Mouse (Mus musculus) erythroblast, embryonic 14.5 days (primary cell): ENCODE measurements around the gene Zfp46. TPM values are rescaled to one million over a fixed set of nuclear protein-coding genes. Genes with fewer than 3 reads are reported as not detected.

ENCODE experiments used
- H3K27me3 ChIP-seq: 2 replicates; pipeline ENCODE4 v1.6.1; 2012; ENCODE audit warnings: inconsistent platforms; ENCODE audit not compliant: control insufficient read depth
- H3K36me3 ChIP-seq: 2 replicates; pipeline ENCODE4 v1.6.1; 2012; ENCODE audit warnings: mild to moderate bottlenecking, inconsistent platforms; ENCODE audit not compliant: control insufficient read depth
- H3K4me1 ChIP-seq: 2 replicates; pipeline ENCODE4 v1.6.1; 2012; ENCODE audit warnings: inconsistent platforms; ENCODE audit not compliant: control insufficient read depth
- H3K4me3 ChIP-seq: replicated peaks from 2 replicates; pipeline ENCODE3; 2012; ENCODE audit warnings: moderate library complexity, mild to moderate bottlenecking, inconsistent platforms
- H3K9me3 ChIP-seq: 2 replicates; pipeline ENCODE4 v1.6.1; 2012; ENCODE audit warnings: low read length, inconsistent platforms, mixed read lengths; ENCODE audit not compliant: control insufficient read depth
- GATA1 ChIP-seq: IDR thresholded peaks from 2 replicates; pipeline ENCODE4 v1.6.1; 2012; ENCODE audit warnings: low read length, inconsistent platforms, mixed read lengths
- TAL1 ChIP-seq: IDR thresholded peaks from 3 replicates; pipeline ENCODE4 v1.6.1; 2012; ENCODE audit warnings: low read length, inconsistent platforms, mixed read lengths
- polyA plus RNA-seq: library from polyadenylated mRNA; stranded (reverse); fragments of >175 nt; gene quantifications from 2 replicates; pipeline ENCODE4 v1.2.3, GENCODE M21; 2012

The Zfp46 gene
- polyA plus RNA-seq, 1 experiment: 0.27 TPM

DNA sequence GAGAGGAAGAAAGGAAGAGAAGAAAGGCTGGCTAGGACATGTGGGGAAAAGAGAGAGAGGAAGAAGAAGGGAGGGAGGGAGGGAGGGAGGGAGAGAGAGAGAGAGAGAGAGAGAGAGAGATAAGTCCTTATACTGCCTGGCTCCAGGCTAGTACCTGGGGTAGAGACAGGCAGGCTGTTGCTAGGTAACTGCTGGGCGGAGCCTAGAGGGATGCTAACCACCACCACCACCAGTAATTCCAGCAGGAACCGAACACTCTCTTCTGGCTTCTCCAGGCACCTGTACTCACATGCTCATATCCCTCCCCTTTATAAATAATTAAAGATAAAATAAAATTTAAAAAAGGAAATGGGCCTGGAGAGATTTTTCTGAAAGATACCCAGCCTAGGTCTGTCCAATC, 700 bp upstream of the Zfp46 start:
- TF ChIP-seq GATA1 (no peak), TAL1 (no peak)
- Histone ChIP-seq H3K4me1 (peaks cover 28% of the 10 kb centered on the region), H3K4me3 (no peak overlapping the region), H3K27me3 (peaks cover 12% of the 10 kb centered on the region), H3K9me3 (peaks cover 5% of the 10 kb centered on the region), H3K36me3 (peaks cover 16% of the 10 kb centered on the region)

DNA sequence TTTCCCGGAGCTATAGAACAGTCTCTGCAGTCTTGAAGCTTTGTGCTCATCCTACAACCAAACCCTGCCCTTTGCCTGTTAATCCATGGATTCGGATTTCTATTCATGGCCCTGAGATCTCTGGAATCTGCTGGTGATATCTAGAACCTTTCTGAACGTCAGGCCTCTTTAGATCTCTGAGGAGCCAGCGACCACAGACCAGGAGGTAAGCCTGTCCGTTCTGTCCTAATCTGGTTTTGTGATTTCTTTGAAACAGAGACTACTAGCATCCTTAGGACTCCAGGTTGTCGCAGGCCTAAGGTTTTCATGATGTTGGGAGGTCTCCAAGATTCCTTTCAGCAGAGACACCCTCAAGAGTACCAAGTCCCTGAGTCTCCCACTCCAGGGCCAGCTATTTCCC, 408 bp downstream of the Zfp46 start:
- TF ChIP-seq TAL1: no peak
- TF ChIP-seq GATA1: no peak

DNA sequence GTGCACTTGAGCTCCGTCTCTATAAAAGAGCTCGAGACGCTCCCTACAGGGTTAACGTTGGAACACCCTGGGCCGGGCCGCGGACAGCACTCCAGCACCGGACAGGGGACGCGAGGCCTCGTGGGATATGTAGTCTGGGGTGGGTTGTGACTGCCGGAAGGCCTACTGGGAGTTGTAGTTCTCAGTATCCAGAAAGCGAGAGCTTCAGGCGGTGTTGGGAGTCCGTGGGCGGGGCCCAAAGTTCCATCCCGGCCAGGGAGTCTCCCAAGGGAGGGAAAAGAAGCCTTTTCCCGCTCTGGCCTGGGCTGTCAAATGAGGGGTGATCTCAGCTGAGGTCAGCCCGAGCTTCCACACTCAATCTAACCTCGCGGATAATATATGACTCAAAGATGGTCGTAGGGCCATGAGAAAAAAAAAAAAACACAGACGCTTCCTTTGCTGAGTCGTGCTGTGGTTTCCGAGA, 896 bp downstream of the Zfp46 start:
- Histone ChIP-seq H3K9me3 (peaks cover 19% of the 10 kb centered on the region), H3K4me3 (peak overlapping the region; percentile 79), H3K36me3 (peaks cover 32% of the 10 kb centered on the region), H3K4me1 (peaks cover 28% of the 10 kb centered on the region), H3K27me3 (peaks cover 12% of the 10 kb centered on the region)
- TF ChIP-seq GATA1 (no peak), TAL1 (no peak)

More for the DNA sequence above, 408 bp downstream of the Zfp46 start:
- Histone ChIP-seq H3K4me3 (peak overlapping the region; percentile 79), H3K4me1 (peaks cover 28% of the 10 kb centered on the region), H3K9me3 (peaks cover 14% of the 10 kb centered on the region), H3K27me3 (peaks cover 12% of the 10 kb centered on the region), H3K36me3 (peaks cover 27% of the 10 kb centered on the region)

- TF ChIP-seq GATA1: no peak
- TF ChIP-seq TAL1: no peak
- peaks cover 28% of the 10 kb centered on the region for H3K4me1 ChIP-seq
These were observed 1.4 kb downstream of the Zfp46 start for GRCm38 (mm10) chr4:136285811-136286371.

DNA sequence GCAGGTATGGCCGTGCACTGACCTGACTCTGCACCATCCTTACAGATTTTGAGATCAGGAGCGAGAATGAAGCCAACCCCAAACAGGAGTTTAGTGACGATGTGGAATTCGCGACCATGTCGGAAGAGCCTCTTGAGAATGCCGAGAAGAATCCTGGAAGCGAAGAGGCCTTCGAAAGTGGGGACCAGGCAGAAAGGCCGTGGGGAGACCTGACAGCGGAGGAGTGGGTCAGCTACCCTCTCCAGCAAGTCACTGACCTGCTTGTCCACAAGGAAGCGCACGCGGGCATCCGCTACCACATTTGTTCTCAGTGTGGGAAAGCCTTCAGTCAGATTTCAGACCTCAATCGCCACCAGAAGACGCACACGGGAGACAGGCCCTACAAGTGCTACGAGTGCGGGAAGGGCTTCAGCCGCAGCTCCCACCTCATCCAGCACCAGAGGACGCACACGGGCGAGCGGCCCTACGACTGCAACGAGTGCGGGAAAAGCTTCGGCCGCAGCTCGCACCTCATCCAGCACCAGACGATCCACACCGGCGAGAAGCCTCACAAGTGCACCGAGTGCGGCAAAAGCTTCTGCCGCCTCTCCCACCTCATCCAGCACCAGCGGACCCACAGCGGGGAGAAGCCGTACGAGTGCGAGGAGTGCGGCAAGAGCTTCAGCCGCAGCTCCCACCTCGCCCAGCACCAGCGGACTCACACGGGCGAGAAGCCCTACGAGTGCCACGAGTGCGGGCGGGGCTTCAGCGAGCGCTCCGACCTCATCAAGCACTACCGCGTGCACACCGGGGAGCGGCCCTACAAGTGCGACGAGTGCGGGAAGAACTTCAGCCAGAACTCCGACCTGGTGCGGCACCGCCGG, 5.7 kb downstream of the Zfp46 start:
- H3K9me3 ChIP-seq: peaks cover 26% of the 10 kb centered on the region
- H3K4me1 ChIP-seq: peaks cover 20% of the 10 kb centered on the region
- H3K27me3 ChIP-seq: no peaks in the 10 kb centered on the region; the same call in 1 of the 2 replicates
- TF ChIP-seq TAL1 (no peak), GATA1 (no peak)
- H3K4me3 ChIP-seq: no peak overlapping the region
- peaks cover 61% of the 10 kb centered on the region for H3K36me3 ChIP-seq

More at GRCm38 (mm10) chr4:136285811-136286371, 1.4 kb downstream of the Zfp46 start:
- peaks cover 37% of the 10 kb centered on the region for H3K36me3 ChIP-seq
- peak overlapping the region; percentile 79 for H3K4me3 ChIP-seq
- H3K9me3 ChIP-seq: peaks cover 24% of the 10 kb centered on the region
- H3K27me3 ChIP-seq: peaks cover 12% of the 10 kb centered on the region

- no peak overlapping the region for H3K4me3 ChIP-seq
- peaks cover 26% of the 10 kb centered on the region for H3K9me3 ChIP-seq
- peaks cover 17% of the 10 kb centered on the region for H3K4me1 ChIP-seq
- H3K27me3 ChIP-seq: no peaks in the 10 kb centered on the region; the same call in 1 of the 2 replicates
- no peak for TF ChIP-seq GATA1
- no peak for TF ChIP-seq TAL1
- H3K36me3 ChIP-seq: peaks cover 61% of the 10 kb centered on the region
These were observed 6.5 kb downstream of the Zfp46 start for GRCm38 (mm10) chr4:136290781-136291595.

DNA sequence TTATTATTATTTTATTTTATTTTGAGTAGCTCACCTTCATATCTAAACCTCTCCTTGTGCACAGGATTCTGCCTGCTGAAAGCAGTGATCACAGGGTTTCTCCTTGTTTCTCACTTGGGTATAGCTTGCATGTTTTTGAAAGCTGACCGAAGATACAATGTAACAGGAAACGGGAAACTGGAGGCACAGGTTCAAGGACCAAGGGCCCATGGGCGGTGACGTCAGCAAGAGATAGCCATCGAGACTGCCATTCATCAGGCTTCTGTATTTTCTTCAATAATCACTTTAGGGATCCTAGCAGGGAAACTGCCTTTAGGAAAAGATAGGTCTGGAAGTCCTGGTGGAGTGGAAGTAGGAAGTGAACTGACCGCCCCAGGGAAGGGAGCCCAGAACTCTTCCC, 7.2 kb downstream of the Zfp46 start:
- H3K36me3 ChIP-seq: peaks cover 61% of the 10 kb centered on the region
- peaks cover 11% of the 10 kb centered on the region for H3K4me1 ChIP-seq
- peaks cover 26% of the 10 kb centered on the region for H3K9me3 ChIP-seq
- no peak for TF ChIP-seq GATA1
- TF ChIP-seq TAL1: no peak
- no peak overlapping the region for H3K4me3 ChIP-seq
- no peaks in the 10 kb centered on the region; the same call in 1 of the 2 replicates for H3K27me3 ChIP-seq

- TF ChIP-seq GATA1 (no peak), TAL1 (no peak)
- H3K4me3 ChIP-seq: no peak overlapping the region
- no peaks in the 10 kb centered on the region for H3K27me3 ChIP-seq
- peaks cover 1% of the 10 kb centered on the region for H3K9me3 ChIP-seq
- peaks cover 24% of the 10 kb centered on the region for H3K36me3 ChIP-seq
- H3K4me1 ChIP-seq: peaks cover 3% of the 10 kb centered on the region
These were observed 11.5 kb downstream of the Zfp46 start for GRCm38 (mm10) chr4:136295941-136296340.

DNA sequence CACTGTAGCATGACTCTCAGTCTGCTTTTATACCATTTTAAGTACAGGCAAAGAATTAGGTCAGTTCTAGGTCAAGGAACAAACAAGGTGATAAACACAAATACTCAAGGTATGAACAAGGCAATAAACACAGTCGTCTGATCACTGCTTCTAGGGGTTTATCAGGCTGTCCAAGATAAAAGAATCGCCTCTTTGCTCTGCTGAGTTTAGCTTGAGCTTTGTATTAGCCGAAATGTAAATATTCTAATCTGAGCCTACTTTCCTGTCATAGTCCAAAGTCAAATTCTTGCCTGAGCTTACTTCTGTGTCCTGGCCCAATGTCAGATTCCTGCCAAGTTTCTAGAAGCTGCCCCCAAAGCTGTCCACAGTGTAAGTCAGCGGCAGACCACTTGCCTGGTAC, 18.0 kb downstream of the Zfp46 start:
- Histone ChIP-seq H3K4me1 (no peaks in the 10 kb centered on the region), H3K27me3 (peaks cover 28% of the 10 kb centered on the region), H3K36me3 (no peaks in the 10 kb centered on the region), H3K4me3 (no peak overlapping the region), H3K9me3 (no peaks in the 10 kb centered on the region)
- TF ChIP-seq TAL1: no peak
- no peak for TF ChIP-seq GATA1
